Mouse (Mus musculus): ENCODE data around the gene Cyp2d11.

- TF ChIP-seq CTCF (IDR thresholded peaks at IDR 0.05; ENCODE audit: borderline replicate concordance, insufficient read depth, low read depth, low read length) (no peak), POLR2A (IDR thresholded peaks at IDR 0.05; ENCODE audit: borderline replicate concordance, insufficient read depth, low read length) (no peak)
Measured at GRCm38 (mm10) chr15:82358431-82359260, 35.2 kb downstream of the Cyp2d11 start.
